Mouse (Mus musculus) megakaryocyte, embryonic 14.5 days (primary cell): ENCODE measurements around the gene Hnrnpl.

Source experiments
- FLI1 ChIP-seq: IDR thresholded peaks from 2 replicates; pipeline ENCODE4 v1.6.1; 2012; ENCODE audit warnings: low read length, inconsistent platforms, mixed read lengths
- GATA1 ChIP-seq: IDR thresholded peaks from 3 replicates; pipeline ENCODE4 v1.6.1; 2012; ENCODE audit warnings: mixed read lengths, low read length, inconsistent platforms, borderline replicate concordance

DNA sequence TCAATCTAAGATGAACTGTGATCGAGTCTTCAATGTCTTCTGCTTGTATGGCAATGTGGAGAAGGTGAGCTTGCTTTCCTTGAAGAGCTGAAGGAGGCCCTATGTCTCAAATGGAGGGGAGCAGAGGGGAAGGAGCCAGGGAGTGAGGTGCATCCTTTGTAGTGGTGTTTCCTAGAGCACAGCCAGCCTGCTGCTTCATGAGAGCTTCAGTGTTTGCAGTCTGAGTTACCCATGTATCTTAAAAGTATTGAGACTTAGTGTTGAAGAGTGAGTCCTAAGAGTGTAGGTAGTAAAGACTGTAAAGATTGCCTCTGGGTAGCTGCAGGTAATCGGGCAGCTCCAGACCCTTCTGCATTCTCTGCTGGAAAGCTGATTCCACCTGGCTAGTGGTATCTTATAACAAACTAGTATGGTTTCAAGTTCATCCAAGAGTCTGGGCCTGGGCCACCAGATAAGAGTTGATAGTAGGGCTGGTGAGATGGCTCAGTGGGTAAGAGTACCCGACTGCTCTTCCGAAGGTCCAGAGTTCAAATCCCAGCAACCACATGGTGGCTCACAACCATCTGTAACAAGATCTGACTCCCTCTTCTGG, 10.6 kb downstream of the Hnrnpl start:
- no peak for TF ChIP-seq GATA1
- no peak for TF ChIP-seq FLI1
